Mouse (Mus musculus): ENCODE data around the gene Gm9857. TPM values are rescaled to one million over a fixed set of nuclear protein-coding genes. Genes with fewer than 3 reads are reported as not detected.

The Gm9857 gene
- total and polyA plus RNA-seq, 3 experiments = not detected

- H3K4me3 ChIP-seq (ENCODE audit: low read depth, low read length) = no peak overlapping the region
- TF ChIP-seq POLR2AphosphoS5 (IDR thresholded peaks at IDR 0.05; ENCODE audit: insufficient replicate concordance, low read depth, low read length) = no peak
- ATAC-seq (ENCODE audit: extremely low read depth, insufficient number of reproducible peaks, low FRiP score, poor library complexity, severe bottlenecking) = no peak
Observed at GRCm38 (mm10) chr3:108921822-108922221, 18.4 kb downstream of the Gm9857 start.

GRCm38 (mm10) chr3:108920442-108921070 lies 19.7 kb downstream of the Gm9857 start:
- peaks cover 6% of the 10 kb centered on the region; the same call in 1 of the 2 replicates for H3K27me3 ChIP-seq (ENCODE audit: insufficient read depth, low read length)
- no peak overlapping the region for H3K4me3 ChIP-seq (ENCODE audit: low read depth, low read length)
- DNase-seq (ENCODE audit: low spot score) (no peak), ATAC-seq (ENCODE audit: extremely low read depth, insufficient number of reproducible peaks, low FRiP score, poor library complexity, severe bottlenecking) (no peak)
- peaks cover 4% of the 10 kb centered on the region; the same call in 1 of the 2 replicates for H3K4me1 ChIP-seq (ENCODE audit: insufficient read depth, low read depth, low read length)
- TF ChIP-seq TAL1 (conservative IDR thresholded peaks at IDR 0.05; ENCODE audit: low read depth, low read length) = no peak
- TF ChIP-seq CTCF (IDR thresholded peaks at IDR 0.05; ENCODE audit: low read depth, low read length) = no peak
- no peak for TF ChIP-seq POLR2AphosphoS5 (IDR thresholded peaks at IDR 0.05; ENCODE audit: insufficient replicate concordance, low read depth, low read length)
- TF ChIP-seq GATA2 (IDR thresholded peaks at IDR 0.05; ENCODE audit: borderline replicate concordance, low read depth, low read length) = no peak
- TF ChIP-seq GATA1 (IDR thresholded peaks at IDR 0.05; ENCODE audit: borderline replicate concordance, low read length) = no peak
- H3K9me3 ChIP-seq (replicated peaks) = no peaks in the 10 kb centered on the region
- no peaks in the 10 kb centered on the region for H3K36me3 ChIP-seq (replicated peaks)

More at GRCm38 (mm10) chr3:108921822-108922221, 18.4 kb downstream of the Gm9857 start:
- no peak for DNase-seq (ENCODE audit: low spot score)
- peaks cover 6% of the 10 kb centered on the region; the same call in 1 of the 2 replicates for H3K27me3 ChIP-seq (ENCODE audit: insufficient read depth, low read length)
- peaks cover under 1% of the 10 kb centered on the region; the same call in 1 of the 2 replicates for H3K4me1 ChIP-seq (ENCODE audit: insufficient read depth, low read depth, low read length)
- H3K9me3 ChIP-seq (replicated peaks) = no peaks in the 10 kb centered on the region
- no peaks in the 10 kb centered on the region for H3K36me3 ChIP-seq (replicated peaks)

DNA sequence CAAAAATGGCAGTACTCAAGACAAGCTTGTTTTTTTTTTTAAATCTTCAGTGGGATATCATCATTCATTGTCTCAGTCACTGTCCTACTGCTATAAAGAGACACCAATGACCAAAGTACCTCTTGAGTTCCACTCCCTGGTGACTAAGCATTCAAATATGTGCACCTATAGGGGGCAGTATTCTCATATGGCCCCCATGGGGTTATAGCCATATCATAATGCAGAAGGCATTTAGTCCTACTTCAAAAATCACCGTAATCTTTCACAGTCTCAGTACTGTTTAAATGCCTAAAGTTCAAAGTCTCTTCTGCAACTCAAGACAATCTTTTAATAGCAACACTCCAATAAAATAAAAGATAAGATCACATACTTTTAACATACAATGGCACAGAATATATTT lies 21.4 kb downstream of the Gm9857 start:
- Histone ChIP-seq H3K4me1 (ENCODE audit: insufficient read depth, low read depth, low read length) (peaks cover 4% of the 10 kb centered on the region; the same call in 1 of the 2 replicates), H3K27me3 (ENCODE audit: insufficient read depth, low read length) (peaks cover 6% of the 10 kb centered on the region; the same call in 1 of the 2 replicates), H3K4me3 (ENCODE audit: low read depth, low read length) (no peak overlapping the region), H3K9me3 (replicated peaks) (no peaks in the 10 kb centered on the region), H3K36me3 (replicated peaks) (no peaks in the 10 kb centered on the region)
- ATAC-seq (ENCODE audit: extremely low read depth, insufficient number of reproducible peaks, low FRiP score, poor library complexity, severe bottlenecking) (no peak), DNase-seq (ENCODE audit: low spot score) (no peak)
- TF ChIP-seq GATA1 (IDR thresholded peaks at IDR 0.05; ENCODE audit: borderline replicate concordance, low read length) = no peak
- TF ChIP-seq CTCF (IDR thresholded peaks at IDR 0.05; ENCODE audit: low read depth, low read length) = no peak
- no peak for TF ChIP-seq POLR2AphosphoS5 (IDR thresholded peaks at IDR 0.05; ENCODE audit: insufficient replicate concordance, low read depth, low read length)
- no peak for TF ChIP-seq GATA2 (IDR thresholded peaks at IDR 0.05; ENCODE audit: borderline replicate concordance, low read depth, low read length)
- TF ChIP-seq TAL1 (conservative IDR thresholded peaks at IDR 0.05; ENCODE audit: low read depth, low read length) = no peak

- H3K4me1 ChIP-seq (ENCODE audit: insufficient read depth, low read depth, low read length) = peaks cover 4% of the 10 kb centered on the region; the same call in 1 of the 2 replicates
Observed at GRCm38 (mm10) chr3:108917986-108918385, 22.3 kb downstream of the Gm9857 start.

GRCm38 (mm10) chr3:108916857-108917256 lies 23.4 kb downstream of the Gm9857 start:
- H3K4me1 ChIP-seq (ENCODE audit: insufficient read depth, low read depth, low read length) = peaks cover 12% of the 10 kb centered on the region
- peaks cover 6% of the 10 kb centered on the region; the same call in 1 of the 2 replicates for H3K27me3 ChIP-seq (ENCODE audit: insufficient read depth, low read length)
- no peaks in the 10 kb centered on the region for H3K9me3 ChIP-seq (replicated peaks)
- ATAC-seq (ENCODE audit: extremely low read depth, insufficient number of reproducible peaks, low FRiP score, poor library complexity, severe bottlenecking) (no peak), DNase-seq (ENCODE audit: low spot score) (no peak)
- no peaks in the 10 kb centered on the region for H3K36me3 ChIP-seq (replicated peaks)
- TF ChIP-seq CTCF (IDR thresholded peaks at IDR 0.05; ENCODE audit: low read depth, low read length) = no peak
- no peak for TF ChIP-seq POLR2AphosphoS5 (IDR thresholded peaks at IDR 0.05; ENCODE audit: insufficient replicate concordance, low read depth, low read length)
- TF ChIP-seq TAL1 (conservative IDR thresholded peaks at IDR 0.05; ENCODE audit: low read depth, low read length) = no peak
- TF ChIP-seq GATA2 (IDR thresholded peaks at IDR 0.05; ENCODE audit: borderline replicate concordance, low read depth, low read length) = no peak
- no peak for TF ChIP-seq GATA1 (IDR thresholded peaks at IDR 0.05; ENCODE audit: borderline replicate concordance, low read length)
- no peak overlapping the region for H3K4me3 ChIP-seq (ENCODE audit: low read depth, low read length)

More at GRCm38 (mm10) chr3:108917986-108918385, 22.3 kb downstream of the Gm9857 start:
- peaks cover 6% of the 10 kb centered on the region; the same call in 1 of the 2 replicates for H3K27me3 ChIP-seq (ENCODE audit: insufficient read depth, low read length)
- H3K9me3 ChIP-seq (replicated peaks) = no peaks in the 10 kb centered on the region
- DNase-seq (ENCODE audit: low spot score) (no peak), ATAC-seq (ENCODE audit: extremely low read depth, insufficient number of reproducible peaks, low FRiP score, poor library complexity, severe bottlenecking) (no peak)
- TF ChIP-seq CTCF (IDR thresholded peaks at IDR 0.05; ENCODE audit: low read depth, low read length) (no peak), GATA2 (IDR thresholded peaks at IDR 0.05; ENCODE audit: borderline replicate concordance, low read depth, low read length) (no peak), TAL1 (conservative IDR thresholded peaks at IDR 0.05; ENCODE audit: low read depth, low read length) (no peak), GATA1 (IDR thresholded peaks at IDR 0.05; ENCODE audit: borderline replicate concordance, low read length) (no peak), POLR2AphosphoS5 (IDR thresholded peaks at IDR 0.05; ENCODE audit: insufficient replicate concordance, low read depth, low read length) (no peak)
- no peak overlapping the region for H3K4me3 ChIP-seq (ENCODE audit: low read depth, low read length)
- H3K36me3 ChIP-seq (replicated peaks) = no peaks in the 10 kb centered on the region

DNA sequence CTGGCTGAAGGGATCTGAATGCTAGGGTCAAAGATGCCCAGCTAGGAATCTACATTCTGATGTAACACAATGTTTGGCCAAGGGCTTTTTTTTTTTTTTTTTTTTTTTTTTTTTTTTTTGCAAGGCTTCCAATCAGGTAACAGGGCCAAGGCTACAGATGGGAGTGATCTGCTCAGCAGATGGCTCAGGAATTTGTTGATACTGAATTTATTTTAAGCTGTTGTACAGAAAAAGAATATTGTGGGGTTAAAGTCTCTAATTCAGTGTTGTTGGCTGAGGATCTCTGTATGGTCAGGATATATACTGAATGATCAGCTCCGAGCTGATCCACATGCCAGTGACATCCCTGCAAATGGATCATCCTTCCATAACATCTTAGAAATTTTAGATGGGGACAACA lies 24.2 kb downstream of the Gm9857 start:
- ATAC-seq (ENCODE audit: extremely low read depth, insufficient number of reproducible peaks, low FRiP score, poor library complexity, severe bottlenecking) = no peak
- Histone ChIP-seq H3K27me3 (ENCODE audit: insufficient read depth, low read length) (peaks cover 6% of the 10 kb centered on the region; the same call in 1 of the 2 replicates), H3K36me3 (replicated peaks) (no peaks in the 10 kb centered on the region), H3K4me3 (ENCODE audit: low read depth, low read length) (no peak overlapping the region), H3K4me1 (ENCODE audit: insufficient read depth, low read depth, low read length) (peaks cover 12% of the 10 kb centered on the region), H3K9me3 (replicated peaks) (no peaks in the 10 kb centered on the region)
- DNase-seq (ENCODE audit: low spot score) = no peak
- TF ChIP-seq POLR2AphosphoS5 (IDR thresholded peaks at IDR 0.05; ENCODE audit: insufficient replicate concordance, low read depth, low read length) = no peak
- TF ChIP-seq GATA1 (IDR thresholded peaks at IDR 0.05; ENCODE audit: borderline replicate concordance, low read length) = no peak
- TF ChIP-seq CTCF (IDR thresholded peaks at IDR 0.05; ENCODE audit: low read depth, low read length) = no peak
